Mouse (Mus musculus): ENCODE results near the gene Slc34a3.

DNA sequence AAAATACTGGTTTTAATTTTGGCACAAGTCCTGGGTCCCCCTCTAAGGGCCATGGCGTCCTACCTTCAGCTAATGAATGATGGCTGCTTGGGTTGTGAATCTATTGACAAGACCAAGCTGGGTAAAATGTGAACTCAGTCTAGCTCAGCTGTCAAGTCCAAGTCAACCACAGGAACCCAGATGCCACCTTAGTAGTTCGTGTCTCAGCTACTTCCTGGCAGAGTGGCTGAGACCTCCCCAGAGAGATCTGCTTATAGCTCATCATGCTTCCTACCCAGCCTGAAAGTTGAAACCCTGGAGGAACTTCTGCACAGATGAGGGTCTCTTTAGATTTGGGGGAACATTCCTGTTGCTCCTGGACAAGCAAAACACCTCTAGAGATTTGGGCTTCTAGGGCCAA, 50.8 kb downstream of the Slc34a3 start:
- no peak for TF ChIP-seq KAT2A (IDR thresholded peaks at IDR 0.05; ENCODE audit: insufficient replicate concordance, low read length)
- no peak for TF ChIP-seq POLR2A (IDR thresholded peaks at IDR 0.05; ENCODE audit: low read depth, low read length)
- no peak for TF ChIP-seq CTCF (conservative IDR thresholded peaks at IDR 0.05 in 1 of 2, IDR thresholded peaks at IDR 0.05 in 1 of 2; ENCODE audit: low read depth in 2 of 2, low read length in 2 of 2)
- TF ChIP-seq RAD21 (IDR thresholded peaks at IDR 0.05; ENCODE audit: low read depth, low read length): no peak
- no peak for TF ChIP-seq MEF2A (IDR thresholded peaks at IDR 0.05; ENCODE audit: borderline replicate concordance, low read depth, low read length)
- TF ChIP-seq SIN3A (IDR thresholded peaks at IDR 0.05; ENCODE audit: low read length): no peak
- TF ChIP-seq TBP (conservative IDR thresholded peaks at IDR 0.05; ENCODE audit: low read depth, low read length): no peak
- no peak for TF ChIP-seq GABPA (IDR thresholded peaks at IDR 0.05; ENCODE audit: insufficient replicate concordance, low read depth, low read length)
- TF ChIP-seq EP300 (IDR thresholded peaks at IDR 0.05; ENCODE audit: low read length): no peak
- no peak for TF ChIP-seq ZMIZ1 (IDR thresholded peaks at IDR 0.05; ENCODE audit: low read depth, low read length)
- no peak for TF ChIP-seq MXI1 (IDR thresholded peaks at IDR 0.05; ENCODE audit: low read depth, low read length)
- no peak for TF ChIP-seq TCF12 (IDR thresholded peaks at IDR 0.05; ENCODE audit: low read depth, low read length)
- no peak for TF ChIP-seq SMC3 (IDR thresholded peaks at IDR 0.05; ENCODE audit: low read depth, low read length)
- no peak for TF ChIP-seq ETS1 (conservative IDR thresholded peaks at IDR 0.05; ENCODE audit: low read depth, low read length)

Measured in CH12.LX (cell line).